In the genomic region with DNA sequence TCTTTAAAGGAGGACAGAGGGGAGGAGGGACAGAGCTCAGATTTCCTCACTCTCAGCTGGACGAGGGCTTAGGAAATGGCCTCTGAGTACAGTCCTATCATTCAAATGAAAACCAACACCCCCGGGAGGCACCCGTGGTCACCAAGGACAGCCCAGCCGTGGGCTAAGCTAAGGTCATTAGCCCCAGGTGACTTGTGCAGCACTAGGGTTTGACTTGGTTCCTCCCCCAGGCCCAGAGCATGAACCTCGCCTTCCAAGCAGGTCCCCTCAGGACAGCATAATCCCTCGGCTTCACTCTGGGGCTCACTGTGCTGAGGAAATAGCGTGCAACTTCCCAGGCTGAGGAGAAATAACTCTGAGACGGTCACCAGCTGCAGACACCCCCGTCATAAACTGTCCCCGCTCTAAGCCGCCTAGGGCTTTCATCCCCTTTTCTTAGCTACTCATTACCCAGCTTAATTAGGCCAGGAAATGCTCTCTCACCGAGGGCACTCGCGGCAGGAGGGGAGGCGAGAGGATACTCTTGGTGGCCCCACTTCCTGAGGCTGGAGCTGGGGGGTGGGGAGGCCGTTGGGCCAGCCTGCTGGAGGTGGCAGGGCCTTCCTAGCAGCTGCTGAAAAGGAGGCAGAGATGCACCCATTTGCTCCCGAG, we compare ENCODE assay signal across 8 mouse cellular contexts.
DNase-seq lines count a peak whose midpoint lies in the region; ATAC-seq lines count a peak whose summit lies in the region.
"Had no signal": no experiment of that assay in that cellular context is flagged by ENCODE, and none has a peak within 500 bp of the region (broad histone marks: within the 10 kb centered on the region; RNA-seq: fewer than 3 reads in every experiment).

No protein-coding gene starts in this region.

- H3K9me3 ChIP-seq in midbrain, embryonic 12.5 days, result no peaks in the 10 kb centered on the region

- H3K4me1 ChIP-seq in midbrain, embryonic 12.5 days, result peaks cover 12% of the 10 kb centered on the region

- H3K27ac ChIP-seq in midbrain, embryonic 12.5 days (replicated peaks), result peak overlapping the region; percentile 35
- H3K27ac ChIP-seq: macrophage had no signal

- H3K4me2 ChIP-seq in midbrain, embryonic 12.5 days (replicated peaks), result peak overlapping the region; percentile 13

- peak overlapping the region; percentile 11; the same call in 1 of the 2 replicates for H3K9ac ChIP-seq in midbrain, embryonic 12.5 days (replicated peaks)

- peak; percentile 26 for DNase-seq in right cerebral cortex, postnatal 25 days
- no peak for DNase-seq in right cerebral cortex, adult 2 months (ENCODE audit: low spot score in 2 of 2)
- peak; percentile 54 for DNase-seq in embryo, embryonic 11 days
- DNase-seq in gastrocnemius, postnatal 25 days, result peak; percentile 77
- peak; percentile 83 for DNase-seq in kidney, adult 9 months

- no peaks in the 10 kb centered on the region for H3K36me3 ChIP-seq in midbrain, embryonic 12.5 days

- no peaks in the 10 kb centered on the region for H3K27me3 ChIP-seq in midbrain, embryonic 12.5 days

- ATAC-seq in midbrain, embryonic 12.5 days (ENCODE audit: low FRiP score, low read depth), result peak; percentile 56; the same call in 1 of the 2 replicates
- no peak for ATAC-seq in CD4-positive, CD25-positive, alpha-beta regulatory T cell, adult 4 months

- no peak overlapping the region for H3K4me3 ChIP-seq in midbrain, embryonic 12.5 days

- WGBS in midbrain, embryonic 12.5 days, result 4% methylated on average over 17 of the region's 17 CpGs

Comparison
In these comparisons a context has a peak if more than half of its experiments do, and no peak if none do; other contexts are left out.
1. DNase-seq: peak in right cerebral cortex, postnatal 25 days (single experiment), embryo, embryonic 11 days (single experiment), gastrocnemius, postnatal 25 days (single experiment) and kidney, adult 9 months (single experiment); none in right cerebral cortex, adult 2 months (0 of 2).